Mouse (Mus musculus) brain, adult 2 months (tissue): ENCODE results near the gene 2010300C02Rik.
"Not testable (repeated sequence)": the region's sequence is repeated elsewhere in the genome, so short reads cannot be mapped to it uniquely, and the experiment has no call there.

ENCODE experiments used
- DNase-seq: peaks from one replicate; pipeline ENCODE4 v3.0.0; 2011; ENCODE audit warnings: low read depth, low spot score

Gene 2010300C02Rik

GRCm38 (mm10) chr1:37629876-37630275, 90.0 kb downstream of the 2010300C02Rik start:
- no peak for DNase-seq

GRCm38 (mm10) chr1:37628749-37629148, 91.1 kb downstream of the 2010300C02Rik start:
- DNase-seq = peak; percentile 93

DNA sequence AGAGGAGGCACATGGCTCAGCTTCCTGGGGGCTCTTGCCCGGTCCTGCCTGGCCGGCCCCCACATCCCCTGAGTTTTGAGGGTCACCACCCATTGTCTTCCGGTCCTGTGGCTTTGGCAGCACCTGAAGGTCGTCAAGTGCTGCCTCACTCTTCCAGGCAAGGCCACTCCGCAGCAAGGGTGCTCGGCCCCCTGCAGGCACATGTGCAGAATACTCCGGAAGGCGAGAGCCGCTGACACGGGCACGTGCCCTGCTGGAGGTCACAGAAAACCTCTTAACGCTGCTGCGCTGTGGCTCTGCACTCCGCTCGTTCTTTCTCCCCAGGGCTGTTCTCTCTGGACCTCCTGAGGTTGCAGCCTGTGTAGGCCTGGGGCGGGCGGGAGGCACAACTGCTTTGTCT, 95.7 kb downstream of the 2010300C02Rik start:
- DNase-seq = no peak

DNA sequence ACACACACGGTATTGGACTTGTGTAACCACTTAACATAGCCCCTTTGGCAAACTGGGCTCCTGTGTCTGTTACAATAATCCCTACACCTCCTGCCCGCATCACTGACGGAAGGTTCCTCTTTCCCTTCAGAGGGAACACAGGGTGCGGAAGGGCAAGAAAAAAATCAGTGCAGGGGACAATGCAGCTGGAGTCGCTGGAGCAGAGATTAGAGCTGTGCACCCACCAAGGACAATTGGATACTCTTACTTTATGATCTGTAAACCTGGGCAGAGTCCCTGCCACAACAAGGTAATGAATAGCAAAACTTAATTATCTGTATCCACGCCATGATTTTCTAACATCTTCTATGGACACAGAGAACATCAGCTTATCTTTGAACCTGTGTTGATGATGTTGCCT, 97.8 kb downstream of the 2010300C02Rik start:
- DNase-seq = no peak

- DNase-seq = no peak
Measured at GRCm38 (mm10) chr1:37619542-37619941, 100.3 kb downstream of the 2010300C02Rik start.

DNA sequence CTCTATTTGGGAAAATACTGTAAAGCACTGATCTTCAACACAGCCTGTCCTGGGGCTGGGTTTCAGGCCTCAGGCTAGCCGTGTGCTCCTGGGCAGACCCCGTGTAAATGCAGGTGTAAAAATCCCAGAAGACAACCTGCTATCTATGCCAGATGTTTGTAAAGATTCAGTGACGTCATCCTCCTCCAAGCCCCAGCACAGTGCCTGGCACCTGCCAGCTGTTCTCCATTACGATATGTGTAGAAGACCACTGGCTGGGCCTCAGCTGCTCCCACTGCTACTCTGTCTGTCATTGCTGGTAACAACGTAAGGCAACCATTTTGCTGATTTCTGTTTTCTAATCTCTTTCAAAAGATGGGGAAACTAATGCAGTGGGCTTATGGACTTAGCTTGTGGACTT, 102.8 kb downstream of the 2010300C02Rik start:
- no peak for DNase-seq

GRCm38 (mm10) chr1:37616569-37616968, 103.3 kb downstream of the 2010300C02Rik start:
- DNase-seq = no peak

- no peak for DNase-seq
Measured at GRCm38 (mm10) chr1:37615290-37616040, 104.4 kb downstream of the 2010300C02Rik start.

DNA sequence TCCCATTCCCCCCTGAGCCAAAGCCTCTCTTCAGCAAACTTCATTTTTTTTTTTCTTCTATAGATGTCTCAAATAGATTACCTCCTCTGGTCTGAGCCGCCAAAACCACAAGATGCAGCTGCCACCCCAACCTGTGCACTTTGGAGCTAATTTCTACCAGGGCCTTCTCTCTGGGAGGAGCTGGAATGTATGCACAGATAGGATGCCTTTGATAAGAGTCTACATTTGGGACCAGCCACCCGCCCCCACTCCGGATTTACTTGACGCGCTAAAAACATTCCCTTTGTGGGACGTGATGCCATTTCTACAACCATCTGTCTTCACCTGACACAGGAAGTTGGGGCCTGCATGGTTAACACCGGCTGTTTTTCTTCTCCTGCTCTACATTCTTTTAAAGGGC, 105.0 kb downstream of the 2010300C02Rik start:
- peak; percentile 65 for DNase-seq

DNA sequence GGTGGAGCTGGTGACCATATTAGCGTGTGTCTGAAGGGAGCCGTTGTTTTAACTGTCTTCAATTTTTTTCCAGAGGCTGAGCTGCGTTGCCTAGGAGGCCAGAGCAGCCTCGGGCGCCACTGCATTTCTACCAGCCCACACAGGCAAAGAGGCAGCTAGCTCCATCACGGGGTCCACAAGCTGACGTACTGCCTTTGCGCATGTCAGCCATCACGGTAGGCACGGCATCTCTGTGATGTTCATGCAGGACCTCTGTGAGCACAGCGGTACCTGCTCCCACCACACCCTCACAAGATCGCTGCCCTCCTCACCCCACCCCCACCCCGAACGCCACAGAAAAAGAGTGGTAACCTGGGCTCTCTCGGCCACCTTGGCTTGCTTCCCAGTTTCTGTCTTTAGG, 105.8 kb downstream of the 2010300C02Rik start:
- DNase-seq = peak; percentile 78

GRCm38 (mm10) chr1:37611032-37611431, 108.9 kb downstream of the 2010300C02Rik start:
- DNase-seq = no peak

DNA sequence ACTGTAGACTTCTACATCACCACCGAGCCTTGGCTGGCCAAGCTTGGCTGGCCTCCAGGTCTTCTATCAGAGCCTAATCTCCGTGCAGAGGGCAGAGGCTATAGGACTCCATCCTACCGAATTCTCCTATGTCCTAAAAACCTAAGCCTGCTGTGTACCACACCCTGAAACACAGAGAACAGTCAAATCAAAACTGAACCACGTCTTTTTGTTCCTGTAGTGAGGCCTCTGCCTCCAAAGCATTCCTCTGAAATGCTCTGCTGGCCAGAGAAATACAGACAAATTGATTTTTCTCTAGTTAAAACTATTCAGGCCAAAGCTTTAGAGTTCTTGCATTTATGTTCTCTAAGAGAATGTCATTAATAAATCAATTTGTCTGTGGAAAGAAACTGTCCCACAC, 109.6 kb downstream of the 2010300C02Rik start:
- DNase-seq = no peak

- not testable (repeated sequence) for DNase-seq
Measured at GRCm38 (mm10) chr1:37605694-37606093, 114.2 kb downstream of the 2010300C02Rik start.

DNA sequence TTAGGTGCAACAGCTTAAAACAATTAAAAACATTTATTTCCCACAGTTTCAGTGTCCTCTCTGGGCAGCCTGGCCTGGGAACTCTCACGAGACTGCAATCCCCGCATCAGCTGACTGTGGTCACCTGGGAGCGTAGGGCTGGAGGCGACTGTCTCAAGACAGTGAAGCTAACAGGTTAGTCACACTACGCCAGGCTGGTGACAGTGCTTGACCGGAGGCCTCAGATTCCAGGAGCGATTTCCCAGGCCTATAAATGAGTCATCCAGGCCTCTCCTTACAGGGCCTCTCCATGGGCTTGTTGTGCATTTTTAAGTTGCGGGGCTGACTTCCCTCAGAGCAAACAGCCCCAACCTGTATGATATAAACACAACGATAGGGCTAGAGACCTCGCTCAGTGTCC, 116.7 kb downstream of the 2010300C02Rik start:
- no peak for DNase-seq

- DNase-seq = no peak
Measured at GRCm38 (mm10) chr1:37602268-37602667, 117.6 kb downstream of the 2010300C02Rik start.

- DNase-seq = no peak
Measured at GRCm38 (mm10) chr1:37601461-37601860, 118.4 kb downstream of the 2010300C02Rik start.

DNA sequence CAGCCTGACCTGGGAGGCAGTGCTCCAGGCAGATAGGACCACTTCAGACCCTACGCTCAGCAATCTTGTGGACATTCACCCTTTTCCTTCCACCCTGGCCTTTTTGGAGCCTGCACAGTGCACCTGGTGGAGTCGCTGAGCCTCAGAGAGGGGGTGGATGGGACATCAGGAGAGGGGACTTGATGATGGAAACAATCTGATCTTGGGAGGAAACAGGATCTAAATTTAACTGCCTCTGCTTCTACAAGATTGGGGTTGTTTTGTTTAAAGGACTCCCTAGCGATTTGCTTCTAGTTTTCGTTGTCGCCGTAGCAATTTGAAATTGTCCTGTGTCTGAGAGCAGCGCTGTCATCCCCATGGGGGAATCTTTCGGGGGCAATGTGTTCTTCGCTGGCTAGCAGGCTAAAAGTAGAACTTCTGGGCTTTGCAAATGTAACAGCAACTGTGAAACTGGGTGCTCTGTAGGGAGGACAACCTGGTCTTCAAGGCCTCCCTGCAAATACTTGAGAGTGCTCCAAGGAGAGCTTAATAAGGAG, 119.2 kb downstream of the 2010300C02Rik start:
- peak; percentile 37 for DNase-seq

GRCm38 (mm10) chr1:37598986-37599385, 120.9 kb downstream of the 2010300C02Rik start:
- DNase-seq = no peak

- DNase-seq = not testable (repeated sequence)
Measured at GRCm38 (mm10) chr1:37594812-37595211, 125.1 kb downstream of the 2010300C02Rik start.

GRCm38 (mm10) chr1:37585809-37586480, 133.9 kb downstream of the 2010300C02Rik start:
- DNase-seq = peak; percentile 88

DNA sequence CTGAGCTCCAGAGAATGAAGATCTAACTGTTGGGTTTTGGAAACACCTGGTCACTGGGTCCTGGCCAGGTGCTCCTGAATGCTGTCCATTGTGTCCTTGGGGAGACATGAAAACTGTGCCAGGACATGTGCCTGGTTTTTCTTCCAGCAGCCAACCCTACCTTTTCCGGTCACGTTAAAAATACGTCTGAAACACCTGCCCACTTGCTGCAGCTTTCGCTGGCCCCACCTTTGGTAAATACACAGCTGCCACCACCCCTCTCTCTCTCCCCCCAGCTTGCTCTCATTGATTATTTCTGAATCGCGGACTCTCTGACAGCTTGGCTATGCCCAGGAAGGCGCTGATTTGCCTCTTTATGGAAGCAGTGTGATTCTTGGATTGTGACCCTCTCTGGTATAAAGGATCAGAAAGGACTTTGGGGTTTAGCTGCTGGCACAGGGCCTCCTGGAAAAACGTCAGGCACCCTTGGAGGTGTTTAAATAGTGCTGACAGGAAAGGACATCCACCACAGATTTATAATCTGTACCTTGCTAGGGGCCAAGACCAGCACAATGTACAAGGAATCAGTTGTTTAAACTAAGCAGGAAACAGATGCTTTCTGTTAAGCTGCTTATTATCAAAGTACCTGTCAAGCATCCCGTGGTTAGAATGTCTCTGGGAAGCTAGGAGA, 136.0 kb downstream of the 2010300C02Rik start:
- no peak for DNase-seq

DNA sequence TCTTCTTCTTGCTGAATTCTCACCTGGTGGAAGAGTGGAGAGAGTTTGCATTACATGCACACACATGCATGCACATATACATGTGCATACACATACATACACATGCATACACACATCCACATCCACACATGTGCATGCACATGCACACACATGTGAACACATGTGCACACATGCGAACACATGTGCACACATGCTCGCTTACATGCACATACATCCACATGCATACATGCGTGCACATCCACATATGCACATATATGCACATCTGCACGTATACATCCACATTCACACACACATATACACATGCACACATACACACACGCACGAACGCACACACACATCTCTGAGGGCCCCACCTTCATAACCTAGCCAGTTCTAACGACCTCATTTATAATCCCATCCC, 136.7 kb downstream of the 2010300C02Rik start:
- no peak for DNase-seq
